9 mouse cellular contexts compared by ENCODE assay signal in genomic region chr3:83797098-83797497, GRCm38 (mm10). TPM values are rescaled to one million over a fixed set of nuclear protein-coding genes. Genes with fewer than 3 reads are reported as not detected.
DNase-seq lines count a peak whose midpoint lies in the region; ATAC-seq and TF ChIP-seq lines count a peak whose summit lies in the region.
"Had no signal": no experiment of that assay in that cellular context is flagged by ENCODE, and none has a peak within 500 bp of the region (broad histone marks: within the 10 kb centered on the region; RNA-seq: fewer than 3 reads in every experiment).

No protein-coding gene starts in this region.

- H3K36me3 ChIP-seq in forebrain, postnatal 0 days (ENCODE audit: insufficient read depth): no peaks in the 10 kb centered on the region
- H3K36me3 ChIP-seq in forebrain, embryonic 14.5 days (ENCODE audit: control insufficient read depth, insufficient read depth, low read length): no peaks in the 10 kb centered on the region
- H3K36me3 ChIP-seq in midbrain, embryonic 11.5 days (ENCODE audit: control insufficient read depth, insufficient read depth, low read length): no peaks in the 10 kb centered on the region
- no peaks in the 10 kb centered on the region for H3K36me3 ChIP-seq in midbrain, embryonic 13.5 days
- H3K36me3 ChIP-seq: hindbrain, embryonic 10.5 days had no signal

- DNase-seq in forebrain, postnatal 0 days: peak; percentile 31
- DNase-seq in forebrain, embryonic 14.5 days (ENCODE audit: low spot score): no peak
- peak; percentile 80 for DNase-seq in midbrain, embryonic 11.5 days (ENCODE audit: low spot score, missing footprints)
- no peak for DNase-seq in brain, embryonic 14.5 days (ENCODE audit: low read depth)
- DNase-seq in telencephalon, adult 2 months (ENCODE audit: low read depth, low spot score): peak; percentile 45
- DNase-seq in gastrocnemius, adult 18-20 months (ENCODE audit: low spot score): no peak
- DNase-seq in natural killer cell, adult 2 months (ENCODE audit: low spot score in 2 of 2): no peak

- no peak overlapping the region for H3K4me3 ChIP-seq in forebrain, postnatal 0 days (ENCODE audit: low read depth, low read length)
- H3K4me3 ChIP-seq in forebrain, embryonic 14.5 days (ENCODE audit: low read depth, low read length): no peak overlapping the region
- H3K4me3 ChIP-seq in midbrain, embryonic 11.5 days (ENCODE audit: low read depth, low read length): no peak overlapping the region
- H3K4me3 ChIP-seq in midbrain, embryonic 13.5 days (replicated peaks): no peak overlapping the region
- H3K4me3 ChIP-seq: hindbrain, embryonic 10.5 days had no signal

- H3K9me3 ChIP-seq in forebrain, postnatal 0 days (ENCODE audit: low read length): no peaks in the 10 kb centered on the region
- H3K9me3 ChIP-seq in forebrain, embryonic 14.5 days (replicated peaks; ENCODE audit: control insufficient read depth, low read length): no peaks in the 10 kb centered on the region
- no peaks in the 10 kb centered on the region for H3K9me3 ChIP-seq in midbrain, embryonic 11.5 days (ENCODE audit: control insufficient read depth, low read length)
- H3K9me3 ChIP-seq in midbrain, embryonic 13.5 days: peaks cover 6% of the 10 kb centered on the region; the same call in 1 of the 2 replicates

- H3K4me2 ChIP-seq in forebrain, postnatal 0 days (ENCODE audit: low read depth): no peak overlapping the region
- H3K4me2 ChIP-seq in forebrain, embryonic 14.5 days (ENCODE audit: low read length): no peak overlapping the region
- no peak overlapping the region for H3K4me2 ChIP-seq in midbrain, embryonic 11.5 days
- H3K4me2 ChIP-seq in midbrain, embryonic 13.5 days (replicated peaks): no peak overlapping the region

- H3K4me1 ChIP-seq in forebrain, postnatal 0 days (ENCODE audit: insufficient read depth): no peaks in the 10 kb centered on the region
- no peaks in the 10 kb centered on the region for H3K4me1 ChIP-seq in forebrain, embryonic 14.5 days (ENCODE audit: control insufficient read depth, insufficient read depth, low read length)
- no peaks in the 10 kb centered on the region for H3K4me1 ChIP-seq in midbrain, embryonic 11.5 days (ENCODE audit: control insufficient read depth, insufficient read depth, low read length)
- H3K4me1 ChIP-seq in midbrain, embryonic 13.5 days (replicated peaks): no peaks in the 10 kb centered on the region

- peak; percentile 22; the same call in 1 of the 2 replicates for TF ChIP-seq CTCF in forebrain, postnatal 0 days (IDR thresholded peaks at IDR 0.05; ENCODE audit: low read depth)
- TF ChIP-seq CTCF in brain, embryonic 14.5 days (IDR thresholded peaks at IDR 0.05; ENCODE audit: borderline replicate concordance, extremely low read depth, insufficient read depth, insufficient read length): 0 out of 2 replicates have a peak, but pooled peaks have one; percentile 1

- TF ChIP-seq POLR2A in brain, embryonic 14.5 days (IDR thresholded peaks at IDR 0.05; ENCODE audit: borderline replicate concordance, extremely low read depth, insufficient read depth, insufficient read length, poor library complexity, severe bottlenecking): no peak

- peak; percentile 56; the same call in 1 of the 2 replicates for ATAC-seq in forebrain, postnatal 0 days
- no peak for ATAC-seq in forebrain, embryonic 14.5 days
- no peak for ATAC-seq in midbrain, embryonic 11.5 days (ENCODE audit: low FRiP score)
- no peak for ATAC-seq in midbrain, embryonic 13.5 days

- H3K27me3 ChIP-seq in forebrain, postnatal 0 days (ENCODE audit: insufficient read depth, low read length): no peaks in the 10 kb centered on the region
- no peaks in the 10 kb centered on the region for H3K27me3 ChIP-seq in forebrain, embryonic 14.5 days (replicated peaks; ENCODE audit: control insufficient read depth, insufficient read depth, low read length)
- H3K27me3 ChIP-seq in midbrain, embryonic 11.5 days (ENCODE audit: control insufficient read depth, insufficient read depth, low read length): no peaks in the 10 kb centered on the region
- no peaks in the 10 kb centered on the region for H3K27me3 ChIP-seq in midbrain, embryonic 13.5 days

- 66% methylated on average over 6 of the region's 6 CpGs for WGBS in forebrain, postnatal 0 days
- 82% methylated on average over 6 of the region's 6 CpGs for WGBS in forebrain, embryonic 14.5 days
- WGBS in midbrain, embryonic 11.5 days: 83% methylated on average over 6 of the region's 6 CpGs
- 82% methylated on average over 6 of the region's 6 CpGs for WGBS in midbrain, embryonic 13.5 days

- H3K27ac ChIP-seq in forebrain, postnatal 0 days (ENCODE audit: low read depth, low read length): no peak overlapping the region
- no peak overlapping the region for H3K27ac ChIP-seq in forebrain, embryonic 14.5 days (ENCODE audit: low read depth, low read length)
- H3K27ac ChIP-seq in midbrain, embryonic 11.5 days (ENCODE audit: low read depth, low read length): no peak overlapping the region
- no peak overlapping the region for H3K27ac ChIP-seq in midbrain, embryonic 13.5 days
- H3K27ac ChIP-seq: hindbrain, embryonic 10.5 days had no signal

- H3K9ac ChIP-seq in forebrain, postnatal 0 days: no peak overlapping the region
- no peak overlapping the region for H3K9ac ChIP-seq in forebrain, embryonic 14.5 days (ENCODE audit: low read length)
- no peak overlapping the region for H3K9ac ChIP-seq in midbrain, embryonic 11.5 days (ENCODE audit: low read length)
- H3K9ac ChIP-seq in midbrain, embryonic 13.5 days (replicated peaks): no peak overlapping the region

RNA-seq across cellular contexts. Expression of gene Sfrp2, which starts 31.0 kb away (rescaled TPM):
- total RNA-seq in forebrain, postnatal 0 days (2014; rRNA removed): 13.8 and 26.3 TPM in 2 replicates
- polyA plus RNA-seq in forebrain, postnatal 0 days (2015; fragmentation: Nextera tagmentation; extraction: Ambion mirVana): 20.1 and 24.2 TPM in 2 replicates
- polyA plus RNA-seq in forebrain, embryonic 14.5 days (2014; fragmentation: Nextera tagmentation; extraction: Ambion mirVana): 27.2 and 33.6 TPM in 2 replicates
- polyA plus RNA-seq in midbrain, embryonic 11.5 days (2014; fragmentation: Nextera tagmentation; extraction: Ambion mirVana): 88.4 and 96.4 TPM in 2 replicates
- polyA plus RNA-seq in midbrain, embryonic 13.5 days (2015; fragmentation: Nextera tagmentation; extraction: Ambion mirVana): 35.7 and 41.2 TPM in 2 replicates
- 88.4 and 106 TPM in 2 replicates for polyA plus RNA-seq in brain, embryonic 14.5 days (2012; rRNA removed)
- 1 to 10 TPM; 1.4 to 3.0 TPM for total RNA-seq in gastrocnemius, adult 18-20 months (2021)

RNA-seq across cellular contexts. Expression of gene Tlr2, which starts 44.5 kb away (rescaled TPM):
- 1.6 TPM in 2 replicates for total RNA-seq in forebrain, postnatal 0 days (2014; rRNA removed)
- 0.89 and 1.3 TPM in 2 replicates for polyA plus RNA-seq in forebrain, postnatal 0 days (2015; fragmentation: Nextera tagmentation; extraction: Ambion mirVana)
- polyA plus RNA-seq in forebrain, embryonic 14.5 days (2014; fragmentation: Nextera tagmentation; extraction: Ambion mirVana): 0.77 and 1.3 TPM in 2 replicates
- 1.7 and 1.8 TPM in 2 replicates for polyA plus RNA-seq in midbrain, embryonic 11.5 days (2014; fragmentation: Nextera tagmentation; extraction: Ambion mirVana)
- 0.63 and 0.79 TPM in 2 replicates for polyA plus RNA-seq in midbrain, embryonic 13.5 days (2015; fragmentation: Nextera tagmentation; extraction: Ambion mirVana)
- polyA plus RNA-seq in brain, embryonic 14.5 days (2012; rRNA removed): 0.44 and 0.67 TPM in 2 replicates
- under 1 TPM; 0.27 to 0.55 TPM for total RNA-seq in gastrocnemius, adult 18-20 months (2021)

Comparison
In these comparisons a context has a peak if more than half of its experiments do, and no peak if none do; other contexts are left out.
1. DNase-seq: peak in forebrain, postnatal 0 days (single experiment), midbrain, embryonic 11.5 days (single experiment) and telencephalon, adult 2 months (single experiment); none in forebrain, embryonic 14.5 days (single experiment), brain, embryonic 14.5 days (single experiment), gastrocnemius, adult 18-20 months (single experiment) and natural killer cell, adult 2 months (0 of 2).